Mouse (Mus musculus) hindlimb bud, embryonic 11.5 days (tissue): ENCODE data around the gene Spata48.

Experiments used
- DNase-seq: peaks from one replicate; pipeline ENCODE4 v3.0.0-alpha.2; 2012; ENCODE audit warnings: low read depth, low spot score; ENCODE audit errors: extremely low spot score

The Spata48 gene

DNA sequence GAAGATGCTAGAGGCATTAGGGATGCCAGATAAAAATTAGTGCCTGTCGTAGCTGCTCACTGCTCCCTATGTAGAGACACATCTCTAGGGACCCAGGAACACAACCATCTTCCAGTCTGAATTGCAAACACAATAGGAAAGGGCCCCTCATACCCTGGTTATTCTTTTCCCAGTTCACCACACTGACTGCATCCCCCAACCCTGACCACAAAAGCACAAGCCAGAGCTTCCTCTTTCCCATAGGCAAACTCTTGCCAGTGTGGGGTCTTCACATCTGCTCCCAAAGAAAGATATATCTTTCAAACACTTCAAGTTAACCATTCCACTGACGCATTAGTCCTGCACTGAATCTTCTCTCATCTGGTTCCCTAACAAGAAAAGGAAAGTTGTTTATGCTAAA is 68.2 kb downstream of the Spata48 start:
- no peak for DNase-seq

DNA sequence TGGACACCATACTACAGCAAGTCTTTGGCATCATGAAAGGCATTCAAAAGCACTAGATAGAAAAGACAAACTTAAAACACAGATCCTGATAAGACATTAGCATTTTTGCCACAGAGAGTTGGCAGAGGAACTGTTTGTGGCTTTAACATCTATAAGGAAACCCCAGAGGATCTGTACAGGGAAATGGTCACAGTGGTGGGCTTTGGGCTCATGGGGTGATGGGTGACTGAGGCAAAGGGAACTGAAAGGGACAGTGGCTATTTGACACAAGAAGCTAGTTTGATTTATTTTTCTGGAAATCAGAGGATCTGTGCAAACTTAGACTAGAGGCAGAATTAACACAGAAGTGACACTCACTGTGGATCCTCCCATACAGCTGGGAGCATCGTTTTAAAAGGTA is 74.4 kb downstream of the Spata48 start:
- no peak for DNase-seq

DNA sequence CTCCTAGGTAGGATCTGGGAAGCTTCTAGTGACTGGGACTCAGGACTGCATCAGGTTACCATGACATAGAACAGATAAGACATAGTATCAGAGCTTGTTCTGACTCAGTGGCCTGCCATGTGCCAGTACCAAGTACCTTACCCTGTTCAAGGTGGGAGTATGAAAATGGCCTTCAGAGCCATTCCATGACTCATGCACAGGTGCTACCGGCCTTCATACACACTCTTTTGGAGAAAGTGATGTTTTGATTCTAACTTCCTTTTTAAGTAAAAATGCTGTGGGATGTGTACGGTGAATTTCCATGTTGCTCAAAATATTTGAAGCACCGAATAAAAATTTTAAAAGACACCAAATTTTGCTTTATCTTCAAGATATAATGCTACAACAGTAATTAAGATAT is 84.1 kb downstream of the Spata48 start:
- no peak for DNase-seq

DNA sequence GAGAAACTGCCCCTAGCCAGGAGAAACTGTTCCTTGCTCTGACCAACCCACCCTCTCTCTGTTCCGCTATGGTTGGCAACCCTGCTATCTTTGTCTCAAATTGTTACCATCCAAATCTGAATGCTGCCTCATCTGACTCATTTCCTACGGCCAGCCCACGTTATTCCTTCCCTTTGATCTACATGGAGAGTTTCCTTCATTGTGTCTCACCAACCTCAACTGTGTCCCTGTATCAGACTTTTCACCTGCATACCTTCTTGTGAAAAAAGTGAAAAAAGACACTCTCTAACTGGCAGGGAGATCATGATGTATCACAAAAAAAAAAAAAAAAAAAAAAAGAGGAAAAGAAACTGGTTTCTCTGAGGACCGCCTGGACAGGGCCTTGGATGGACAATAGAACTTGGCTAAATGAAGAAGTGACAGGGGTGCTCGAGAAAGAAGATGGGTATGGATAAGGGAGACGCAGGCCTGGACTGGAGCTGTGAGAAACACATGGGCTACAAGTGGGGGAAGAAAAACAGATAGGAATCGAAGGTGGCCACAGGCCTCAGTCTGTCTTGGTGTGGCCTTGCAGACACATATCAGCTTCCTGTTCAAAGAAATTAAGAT is 85.1 kb downstream of the Spata48 start:
- DNase-seq = no peak

DNA sequence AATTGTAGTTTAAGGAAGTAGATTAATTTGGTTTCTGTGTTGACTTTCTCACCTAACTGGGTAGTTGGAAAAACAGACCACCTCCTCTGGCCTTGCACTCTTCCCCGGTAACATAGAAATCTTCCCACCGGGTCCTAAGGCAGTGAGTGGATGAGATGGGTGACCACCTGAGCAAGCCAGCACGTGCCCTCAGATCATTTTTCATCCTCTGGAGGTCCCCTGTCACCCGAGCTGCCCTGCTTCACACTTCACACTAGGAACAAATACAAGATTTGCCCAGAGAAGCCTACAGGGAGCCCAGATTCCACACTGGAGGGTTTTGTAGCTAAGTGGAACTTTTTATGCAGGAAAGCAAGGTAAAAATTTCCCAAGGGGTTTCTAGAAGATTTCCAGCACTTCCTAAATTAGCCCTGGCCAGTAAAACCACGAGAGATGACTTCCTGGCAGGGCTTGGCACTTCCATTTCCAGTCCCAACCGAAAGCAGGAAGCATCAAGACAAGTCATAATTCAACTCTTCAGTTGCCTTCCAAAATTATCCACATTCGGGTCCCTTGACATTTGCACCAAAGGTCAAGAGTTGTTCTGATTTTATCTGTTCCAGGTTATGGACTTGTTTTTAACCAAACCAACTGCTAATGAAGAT is 85.8 kb downstream of the Spata48 start:
- DNase-seq = no peak

DNA sequence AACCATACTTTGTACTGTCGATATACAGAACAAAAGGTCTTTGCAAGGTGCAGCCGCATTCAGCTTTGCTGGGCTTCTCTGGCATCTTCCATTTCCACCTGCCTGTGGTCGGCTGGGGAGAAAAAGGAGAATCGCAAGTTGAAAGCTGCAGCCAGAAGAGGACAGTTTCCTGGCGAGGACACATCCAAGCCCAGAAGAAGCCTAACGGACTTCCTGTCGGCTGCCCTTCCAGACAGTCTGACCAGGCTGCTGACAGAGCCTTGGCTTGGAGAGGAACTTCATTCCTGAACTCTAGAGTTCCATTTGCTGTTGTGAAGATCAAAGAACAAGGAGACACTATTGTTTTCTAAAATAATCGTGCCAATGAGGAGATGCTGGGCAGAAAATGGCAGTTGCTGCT is 93.7 kb downstream of the Spata48 start:
- DNase-seq = no peak

DNA sequence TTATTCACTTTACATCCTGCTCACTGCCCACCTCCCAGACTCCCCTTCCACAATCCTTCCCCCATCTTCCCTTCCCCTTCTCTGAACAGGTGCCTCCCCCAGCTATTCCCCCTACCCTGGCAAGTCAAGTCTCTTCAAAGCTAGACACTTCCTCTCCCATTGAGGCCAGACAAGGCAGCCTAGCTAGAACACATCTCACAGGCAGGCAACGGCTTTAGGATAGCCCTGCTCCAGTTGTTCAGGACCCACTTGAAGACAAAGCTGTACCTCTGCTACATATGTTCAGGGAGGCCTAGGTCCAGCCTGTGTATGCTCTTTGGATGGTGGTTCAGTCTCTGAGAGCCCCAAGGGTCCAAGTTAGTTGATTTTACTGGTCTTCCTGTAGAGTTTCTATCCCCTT is 94.3 kb downstream of the Spata48 start:
- no peak for DNase-seq

DNA sequence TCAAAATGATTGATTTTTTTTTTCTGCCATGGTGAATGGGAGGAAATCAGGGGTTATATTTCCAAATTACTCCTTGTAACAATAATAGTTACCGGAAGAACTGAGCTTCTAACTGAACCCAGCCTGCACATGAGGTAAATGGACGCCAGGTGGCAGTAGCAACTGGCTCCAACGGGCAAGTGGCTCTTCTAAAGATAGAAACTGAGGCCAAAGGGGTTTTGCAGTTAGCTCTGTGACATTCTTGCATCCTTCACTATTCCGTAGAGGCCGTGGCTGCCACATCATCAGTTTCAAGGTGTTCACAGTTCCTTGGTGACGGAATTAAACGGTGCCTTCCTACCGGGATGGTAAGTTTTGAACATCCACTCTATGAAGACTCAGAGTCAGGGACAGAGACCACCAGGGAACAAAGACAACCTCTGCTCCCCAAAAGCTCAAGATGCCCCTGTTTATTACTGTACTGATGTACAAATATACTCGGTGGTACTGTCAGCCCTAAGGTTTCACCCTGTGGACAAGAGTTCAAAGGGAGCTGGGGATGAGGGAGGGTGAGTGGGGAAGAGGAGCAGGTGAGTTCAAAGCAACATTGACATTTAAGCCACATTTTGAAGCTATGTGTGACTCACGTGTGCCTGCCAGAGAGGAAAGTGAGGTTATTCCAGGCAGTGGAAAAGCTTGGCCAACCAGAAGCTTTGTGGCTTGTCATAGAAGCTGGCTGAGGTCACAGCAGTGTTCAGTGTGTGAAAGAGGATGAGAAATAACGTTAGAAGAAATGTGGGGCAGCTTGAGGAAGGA is 95.5 kb downstream of the Spata48 start:
- peak; percentile 2 for DNase-seq

DNA sequence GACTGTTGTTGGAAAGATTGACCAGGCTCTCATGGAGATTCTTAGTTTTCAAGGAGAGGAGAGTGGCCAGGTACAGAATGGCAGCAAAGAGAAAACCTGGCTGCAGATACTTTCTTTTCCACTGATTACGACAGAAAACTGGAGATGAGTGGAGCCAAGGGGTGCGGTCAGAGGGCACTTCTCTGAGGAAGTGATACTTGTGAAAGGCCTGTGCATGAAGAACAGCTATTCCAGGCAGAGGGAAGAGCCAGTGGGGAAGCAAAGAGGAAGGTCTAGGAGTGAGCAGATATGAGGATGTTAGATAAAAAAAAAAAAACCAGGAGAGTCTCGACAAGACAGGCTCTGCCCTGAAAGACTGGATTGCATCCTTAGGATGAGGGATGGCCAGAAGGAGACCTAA is 96.8 kb downstream of the Spata48 start:
- DNase-seq = no peak

DNA sequence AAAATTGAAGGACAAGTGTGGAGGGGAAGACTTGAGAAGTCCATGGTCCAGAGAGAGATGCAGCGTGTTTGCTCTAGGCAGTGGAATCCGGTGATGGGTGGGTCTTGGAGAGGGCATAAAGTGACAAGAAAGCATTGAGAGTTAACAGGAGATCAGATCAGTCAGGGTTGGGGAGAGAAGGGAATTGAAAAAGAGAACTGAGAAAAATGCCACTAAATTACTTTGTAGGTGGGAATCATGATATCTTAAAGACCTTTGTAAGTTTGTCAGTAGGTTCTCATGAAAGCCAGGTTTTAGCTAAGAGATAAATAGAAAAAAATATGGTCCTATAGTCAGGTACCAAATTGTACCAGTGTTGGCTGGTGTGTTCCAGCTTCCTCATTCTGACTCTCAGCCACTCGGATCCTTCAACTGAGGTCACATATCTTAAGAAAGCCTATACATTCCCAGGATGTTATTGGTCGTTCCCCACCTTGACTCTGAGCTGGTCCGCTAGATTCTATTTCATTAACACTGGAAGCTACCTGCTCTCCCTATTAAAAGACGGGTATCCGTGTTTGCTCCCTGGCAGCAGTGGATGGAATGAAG is 97.3 kb downstream of the Spata48 start:
- no peak for DNase-seq

DNA sequence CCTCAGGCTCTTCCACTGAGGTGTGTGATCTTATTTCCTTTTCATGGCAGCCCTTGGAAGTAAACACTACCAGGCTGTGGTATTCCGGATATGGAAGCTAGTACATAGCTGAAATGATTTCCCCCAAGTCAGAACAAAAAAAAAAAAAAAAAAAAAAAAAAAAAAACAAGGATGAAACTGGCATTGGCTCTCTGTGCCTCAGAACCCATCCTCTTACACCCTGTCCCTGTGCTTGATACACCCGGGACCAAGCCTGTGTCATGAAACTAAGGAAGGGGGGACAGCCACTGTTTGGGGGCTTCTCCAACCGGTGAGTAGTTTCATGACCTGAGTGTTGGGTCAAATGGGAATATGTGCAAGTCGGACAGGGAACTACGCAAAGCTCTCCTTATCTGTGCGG is 99.2 kb downstream of the Spata48 start:
- no peak for DNase-seq

DNA sequence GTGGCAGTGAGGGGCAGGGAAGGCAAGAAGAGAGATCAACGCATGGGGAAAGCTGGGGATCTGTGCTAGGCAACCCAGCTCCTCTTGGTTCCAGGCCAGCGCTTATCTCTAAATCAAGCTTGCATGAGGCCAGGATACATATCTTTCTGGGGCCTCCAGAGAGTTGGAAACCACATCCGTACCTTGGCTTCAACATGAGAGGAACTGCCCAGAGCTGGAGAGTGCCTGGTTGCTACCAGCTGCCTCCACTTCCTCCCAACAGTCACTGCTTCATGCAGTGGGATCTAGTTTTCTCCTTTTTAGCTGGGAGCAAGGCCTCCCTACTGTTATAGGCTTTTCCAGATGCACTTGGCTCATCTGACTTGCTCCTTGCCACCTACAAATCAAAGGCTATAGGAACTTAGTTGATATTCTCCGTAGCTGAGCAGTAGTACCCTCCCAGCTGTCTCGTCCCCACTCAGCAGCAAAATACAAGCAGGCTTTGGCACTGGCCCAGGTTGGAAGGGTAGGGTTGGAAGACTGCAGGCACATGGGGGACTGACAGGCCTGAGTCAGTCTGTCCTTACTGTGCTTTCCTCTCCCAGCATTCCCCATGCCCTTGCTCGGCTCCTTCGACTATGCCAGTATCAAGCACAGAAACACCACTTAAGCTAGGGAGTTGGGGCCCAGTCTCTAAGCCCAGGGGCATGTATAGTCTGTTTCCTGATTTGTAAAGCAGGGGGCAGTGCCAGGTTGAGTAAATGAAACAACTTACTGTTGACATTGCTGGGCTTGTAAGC is 102.6 kb downstream of the Spata48 start:
- no peak for DNase-seq
